Comparison of ENCODE assay signal across 8 mouse cellular contexts in the genomic region with DNA sequence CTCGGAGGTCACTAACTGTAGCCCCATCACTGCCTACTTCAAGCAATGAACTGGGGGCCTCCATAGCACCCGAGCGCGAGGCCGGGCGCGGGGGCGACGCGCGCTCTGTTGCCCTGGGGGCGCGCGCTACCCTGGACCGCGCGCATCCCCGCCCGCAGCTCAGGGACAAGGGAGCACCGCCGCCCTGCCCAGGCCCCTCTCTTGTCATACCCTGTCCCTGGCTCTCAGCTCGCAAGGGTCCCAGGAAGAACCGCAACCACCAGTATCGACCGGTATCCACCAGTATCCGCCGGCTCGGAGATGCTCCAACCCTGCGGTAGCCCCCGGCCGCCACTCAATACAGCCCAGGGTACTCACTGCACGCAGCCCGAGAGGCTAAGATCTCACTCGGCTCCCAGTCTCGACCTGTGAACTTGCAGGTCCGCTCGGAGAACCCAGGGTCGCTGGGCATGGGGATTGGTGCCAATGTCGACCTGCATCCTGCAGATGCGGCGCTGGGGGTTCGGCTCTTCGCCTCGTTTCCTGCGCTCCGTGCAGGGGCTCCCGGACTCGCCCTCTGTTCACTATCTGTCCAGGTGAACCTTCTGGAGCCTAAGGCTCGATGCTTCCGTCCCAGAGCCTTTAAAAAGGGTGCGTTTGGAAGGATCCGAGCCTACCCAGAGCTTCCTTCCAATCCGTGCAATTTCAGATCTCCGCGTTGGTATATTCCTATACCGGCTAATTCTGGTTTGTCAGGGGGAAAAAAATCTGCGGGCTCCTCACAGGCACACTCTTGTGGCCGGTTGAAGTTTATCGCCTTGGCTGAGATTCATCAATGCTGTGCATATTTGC. TPM values are rescaled to one million over a fixed set of nuclear protein-coding genes. Genes with fewer than 3 reads are reported as not detected.
DNase-seq lines count a peak whose midpoint lies in the region; ATAC-seq and TF ChIP-seq lines count a peak whose summit lies in the region.

A gene (minus strand): TSS at position 632 of the 831 bp plus-strand sequence.

- H3K36me3 ChIP-seq in E14TG2a.4 (ENCODE audit: insufficient read depth, low read length), result no peaks in the 10 kb centered on the region
- H3K36me3 ChIP-seq in heart, postnatal 0 days (replicated peaks; ENCODE audit: control insufficient read depth, insufficient read depth, low read length), result no peaks in the 10 kb centered on the region
- no peaks in the 10 kb centered on the region for H3K36me3 ChIP-seq in liver, postnatal 0 days (replicated peaks; ENCODE audit: insufficient read depth, low read length)

- H3K4me2 ChIP-seq in heart, postnatal 0 days (ENCODE audit: low read depth, low read length), result peak within 1 kb of the TSS; percentile 89
- H3K4me2 ChIP-seq in liver, postnatal 0 days (ENCODE audit: low read depth, low read length), result peak within 1 kb of the TSS; percentile 75

- H3K9ac ChIP-seq in heart, postnatal 0 days (replicated peaks; ENCODE audit: low read depth, low read length), result no peak within 1 kb of the TSS; the same call in 1 of the 2 replicates
- H3K9ac ChIP-seq in liver, postnatal 0 days (replicated peaks), result peak within 1 kb of the TSS; percentile 16; the same call in 1 of the 2 replicates

- no peaks in the 10 kb centered on the region for H3K9me3 ChIP-seq in E14TG2a.4 (ENCODE audit: low read length)
- H3K9me3 ChIP-seq in heart, postnatal 0 days (replicated peaks; ENCODE audit: control insufficient read depth, low read length), result no peaks in the 10 kb centered on the region
- H3K9me3 ChIP-seq in liver, postnatal 0 days (ENCODE audit: low read length), result no peaks in the 10 kb centered on the region

- no peak within 1 kb of the TSS for H3K27ac ChIP-seq in heart, postnatal 0 days (ENCODE audit: low read depth)
- peak within 1 kb of the TSS; percentile 34; the same call in 1 of the 2 replicates for H3K27ac ChIP-seq in liver, postnatal 0 days (ENCODE audit: low read depth)

- TF ChIP-seq CTCF in E14TG2a.4 (conservative IDR thresholded peaks at IDR 0.05; ENCODE audit: low read length), result no peak; the same call in 1 of the 2 replicates
- peak; percentile 4; the same call in 1 of the 2 replicates for TF ChIP-seq CTCF in heart, postnatal 0 days (IDR thresholded peaks at IDR 0.05; ENCODE audit: low read depth)
- TF ChIP-seq CTCF in liver, postnatal 0 days (IDR thresholded peaks at IDR 0.05; ENCODE audit: low read depth), result peak; percentile 9; the same call in 1 of the 2 replicates

- peak; percentile 70 for ATAC-seq in heart, postnatal 0 days (ENCODE audit: insufficient read depth, low read depth)
- peak; percentile 33 for ATAC-seq in liver, postnatal 0 days

- H3K4me1 ChIP-seq in E14TG2a.4 (replicated peaks; ENCODE audit: low read depth, low read length), result peaks cover 17% of the 10 kb centered on the region
- H3K4me1 ChIP-seq in heart, postnatal 0 days (ENCODE audit: control insufficient read depth, insufficient read depth), result peaks cover 3% of the 10 kb centered on the region; the same call in 1 of the 2 replicates
- peaks cover 7% of the 10 kb centered on the region for H3K4me1 ChIP-seq in liver, postnatal 0 days (ENCODE audit: insufficient read depth)

- H3K4me3 ChIP-seq in E14TG2a.4 (replicated peaks; ENCODE audit: low read length), result peak within 1 kb of the TSS; percentile 82
- peak within 1 kb of the TSS; percentile 55 for H3K4me3 ChIP-seq in heart, postnatal 0 days (ENCODE audit: low read depth, low read length)
- peak within 1 kb of the TSS; percentile 47 for H3K4me3 ChIP-seq in liver, postnatal 0 days (ENCODE audit: low read depth, low read length)

- H3K27me3 ChIP-seq in E14TG2a.4 (ENCODE audit: insufficient read depth, low read length), result peaks cover 42% of the 10 kb centered on the region
- H3K27me3 ChIP-seq in heart, postnatal 0 days (ENCODE audit: control insufficient read depth, insufficient read depth, low read length), result peaks cover 33% of the 10 kb centered on the region
- H3K27me3 ChIP-seq in liver, postnatal 0 days (ENCODE audit: insufficient read depth, low read length), result peaks cover 20% of the 10 kb centered on the region

- peak; percentile 80 for DNase-seq in ZHBTc4 (ENCODE audit: low read depth, low spot score)
- DNase-seq in embryo, embryonic 11.5 days (ENCODE audit: low read depth, low spot score), result peak; percentile 43
- DNase-seq in heart, postnatal 0 days (ENCODE audit: low spot score), result no peak
- DNase-seq in layer of hippocampus, adult 18-20 months (ENCODE audit: low spot score in 2 of 2), result peak; percentile 38 to 66
- DNase-seq in liver, postnatal 0 days, result peak; percentile 19
- peak; percentile 55 for DNase-seq in right cerebral cortex, postnatal 14 days
- no peak for DNase-seq in urinary bladder, postnatal 10 days (ENCODE audit: low spot score)

- WGBS in heart, postnatal 0 days, result under 1% methylated on average over 58 of the region's 59 CpGs
- 1% methylated on average over 59 of the region's 59 CpGs for WGBS in liver, postnatal 0 days (ENCODE audit: insufficient replicate concordance)

- no peak for TF ChIP-seq EP300 in heart, postnatal 0 days (IDR thresholded peaks at IDR 0.05; ENCODE audit: low read depth)
- no peak for TF ChIP-seq EP300 in liver, postnatal 0 days (IDR thresholded peaks at IDR 0.05; ENCODE audit: low read depth)

RNA-seq across cellular contexts. Expression of the gene that starts here (rescaled TPM):
- total RNA-seq in heart, postnatal 0 days (2014; rRNA removed; ENCODE audit: low replicate concordance), result not detected in 2 replicates
- 0.03 TPM in 1 of 2 replicates, not detected in the other for polyA plus RNA-seq in heart, postnatal 0 days (2015; fragmentation: Nextera tagmentation; extraction: Ambion mirVana)
- total RNA-seq in layer of hippocampus, adult 18-20 months (2021), result 10 to 100 TPM; 11.7 to 12.4 TPM
- 0.05 TPM in 1 of 2 replicates, not detected in the other for polyA plus RNA-seq in liver, postnatal 0 days (2015; fragmentation: Nextera tagmentation; extraction: Ambion mirVana)

Comparison
In these comparisons a context has a peak if more than half of its experiments do, and no peak if none do; other contexts are left out.
1. RNA of the gene that starts here (total RNA-seq): 11.7 to 12.4 TPM in layer of hippocampus, adult 18-20 months; not detected in heart, postnatal 0 days; every median in the first group is over 10 times any median in the second.
2. Peak in ATAC-seq, H3K4me3 ChIP-seq and H3K4me2 ChIP-seq in heart, postnatal 0 days; RNA of the gene not detected or under 1 TPM.
3. Peak in DNase-seq, ATAC-seq, H3K4me3 ChIP-seq, H3K27ac ChIP-seq, H3K9ac ChIP-seq and H3K4me2 ChIP-seq in liver, postnatal 0 days; RNA of the gene not detected or under 1 TPM.
4. DNase-seq: peak in ZHBTc4 (single experiment), embryo, embryonic 11.5 days (single experiment), layer of hippocampus, adult 18-20 months (2 of 2) and right cerebral cortex, postnatal 14 days (single experiment); none in heart, postnatal 0 days (single experiment) and urinary bladder, postnatal 10 days (single experiment).
5. Peak in every context shown above with its lines, with median percentiles within 50 percentile points of each other: H3K4me3 ChIP-seq.